Mouse (Mus musculus) forebrain, postnatal 0 days (tissue): ENCODE results near the gene Sry. TPM values are rescaled to one million over a fixed set of nuclear protein-coding genes. Genes with fewer than 3 reads are reported as not detected.

Experiments
- ATAC-seq: fragments of 200-750 bp; cut with Nextera tagmentation; 2 replicates; pipeline ENCODE4 v1.8.0; 2017; ENCODE audit warnings: mild to moderate bottlenecking, moderate library complexity
- DNase-seq: peaks from one replicate; pipeline ENCODE4 v3.0.0-alpha.2; 2015
- H3K27ac ChIP-seq: fragments of 300-500 bp; sonication (generic); 2 replicates; pipeline ENCODE4 v1.5.1; 2014; ENCODE audit warnings: low read depth, mild to moderate bottlenecking, antibody characterized with exemption, low read length, moderate library complexity, mixed read lengths
- H3K27me3 ChIP-seq: fragments of 300-500 bp; sonication (generic); 2 replicates; pipeline ENCODE4 v1.6.1; 2014; ENCODE audit warnings: mild to moderate bottlenecking, low read length, mixed read lengths; ENCODE audit not compliant: insufficient read depth
- H3K36me3 ChIP-seq: fragments of 300-500 bp; sonication (generic); 2 replicates; pipeline ENCODE4 v1.6.1; 2014; ENCODE audit warnings: mild to moderate bottlenecking, moderate library complexity; ENCODE audit not compliant: insufficient read depth
- H3K4me1 ChIP-seq: fragments of 300-500 bp; sonication (generic); 2 replicates; pipeline ENCODE4 v1.6.1; 2014; ENCODE audit warnings: antibody characterized with exemption; ENCODE audit not compliant: insufficient read depth
- H3K4me2 ChIP-seq: fragments of 300-500 bp; sonication (generic); 2 replicates; pipeline ENCODE4 v1.6.1; 2014; ENCODE audit warnings: low read depth, mild to moderate bottlenecking, moderate library complexity
- H3K4me3 ChIP-seq: fragments of 300-500 bp; sonication (generic); 2 replicates; pipeline ENCODE4 v1.5.1; 2014; ENCODE audit warnings: low read depth, low read length, mixed read lengths
- H3K9ac ChIP-seq: fragments of 300-500 bp; sonication (generic); 2 replicates; pipeline ENCODE4 v1.6.1; 2014; ENCODE audit warnings: mild to moderate bottlenecking
- H3K9me3 ChIP-seq: fragments of 300-500 bp; sonication (generic); 2 replicates; pipeline ENCODE4 v1.6.1; 2016; ENCODE audit warnings: low read length
- CTCF ChIP-seq: sonication (generic); IDR thresholded peaks from 2 replicates; pipeline ENCODE4 v1.5.1; 2016; ENCODE audit warnings: antibody characterized with exemption, control low read depth, low read depth
- WGBS: fragments of 180-500 bp; shearing (Covaris S2); extraction: QIAGEN DNeasy Blood & Tissue Kit; methylation state at CpG from one replicate; pipeline ENCODE4 v1.1.7; 2014; 5-methylcytosine and 5-hydroxymethylcytosine counted together
- polyA plus RNA-seq: library from polyadenylated mRNA; unstranded; fragments of >200 nt; fragmentation: Nextera tagmentation; extraction: Ambion mirVana; gene quantifications from 2 replicates; pipeline ENCODE4 v1.2.1, GENCODE M21; 2015
- total RNA-seq: library from RNA; depleted of rRNA; stranded (reverse); fragments of >200 nt; gene quantifications from 2 replicates; pipeline ENCODE4 v1.2.3, GENCODE M21; 2014; rRNA removed

Gene Sry
- total RNA-seq (not detected in 2 replicates), polyA plus RNA-seq (not detected in 2 replicates)

DNA sequence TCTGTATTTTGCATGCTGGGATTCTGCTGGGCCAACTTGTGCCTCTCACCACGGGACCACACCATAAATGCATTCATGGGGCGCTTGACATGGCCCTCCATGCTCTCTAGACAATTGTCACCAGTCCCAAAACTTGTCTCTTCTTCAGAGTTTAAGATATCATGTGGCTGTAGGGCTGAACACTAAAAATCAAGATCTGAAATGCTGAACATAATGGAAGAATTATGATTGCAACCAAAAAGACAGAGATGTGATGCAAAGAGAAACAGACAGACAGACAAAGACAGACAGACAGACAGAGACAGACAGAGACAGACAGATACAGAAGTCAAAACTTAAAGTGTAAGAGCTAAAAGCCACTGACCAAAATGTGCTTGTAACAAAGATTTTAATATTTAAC is at the start of gene Sry:
Gene Sry, minus strand, starts transcription at position 101 of the 400 bp plus-strand sequence.
- no peak within 1 kb of the TSS for H3K9ac ChIP-seq
- no peaks in the 10 kb centered on the region for H3K36me3 ChIP-seq
- 59% methylated on average over 2 of the region's 2 CpGs for WGBS
- H3K4me3 ChIP-seq, result no peak within 1 kb of the TSS
- DNase-seq, result no peak
- no peaks in the 10 kb centered on the region for H3K27me3 ChIP-seq
- no peaks in the 10 kb centered on the region for H3K4me1 ChIP-seq
- H3K9me3 ChIP-seq, result no peaks in the 10 kb centered on the region
- no peak within 1 kb of the TSS for H3K27ac ChIP-seq
- no peak within 1 kb of the TSS for H3K4me2 ChIP-seq
- ATAC-seq, result no peak
- no peak for TF ChIP-seq CTCF

Other genes with a start within 250 kb of the Sry start
- gene H2al2c, start 64.6 kb downstream of the Sry start, total RNA-seq, result not detected in 2 replicates
- not detected in 2 replicates for gene H2al2c, start 64.6 kb downstream of the Sry start, polyA plus RNA-seq
- gene H2al2b, start 57.0 kb upstream of the Sry start, total RNA-seq, result not detected in 2 replicates
- not detected in 2 replicates for gene H2al2b, start 57.0 kb upstream of the Sry start, polyA plus RNA-seq
- not detected in 2 replicates for gene Gm4064, start 132.5 kb upstream of the Sry start, total RNA-seq
- gene Gm4064, start 132.5 kb upstream of the Sry start, polyA plus RNA-seq, result not detected in 2 replicates
- not detected in 2 replicates for gene Rbmy, start 167.0 kb upstream of the Sry start, total RNA-seq
- not detected in 2 replicates for gene Rbmy, start 167.0 kb upstream of the Sry start, polyA plus RNA-seq
- gene Gm10256, start 167.0 kb upstream of the Sry start, total RNA-seq, result not detected in 2 replicates
- gene Gm10256, start 167.0 kb upstream of the Sry start, polyA plus RNA-seq, result not detected in 2 replicates
- gene Gm10352, start 237.3 kb upstream of the Sry start, total RNA-seq, result not detected in 2 replicates
- gene Gm10352, start 237.3 kb upstream of the Sry start, polyA plus RNA-seq, result not detected in 2 replicates